Mouse (Mus musculus) hindbrain, embryonic 10.5 days (tissue): ENCODE measurements around the gene Pcbp4. TPM values are rescaled to one million over a fixed set of nuclear protein-coding genes. Genes with fewer than 3 reads are reported as not detected.

Experiments
- DNase-seq: peaks from one replicate; pipeline ENCODE4 v3.0.0-alpha.2; 2017; ENCODE audit warnings: low spot score
- H3K27ac ChIP-seq: fragments of 300-500 bp; sonication (generic); 2 replicates; pipeline ENCODE4 v1.5.1; 2016; ENCODE audit warnings: mild to moderate bottlenecking, moderate library complexity
- H3K27me3 ChIP-seq: fragments of 300-500 bp; sonication (generic); 2 replicates; pipeline ENCODE4 v1.6.1; 2016; ENCODE audit warnings: mild to moderate bottlenecking; ENCODE audit not compliant: poor library complexity, insufficient read depth, severe bottlenecking
- H3K36me3 ChIP-seq: fragments of 300-500 bp; sonication (generic); 2 replicates; pipeline ENCODE4 v1.6.1; 2016; ENCODE audit warnings: mild to moderate bottlenecking, moderate library complexity
- H3K4me1 ChIP-seq: fragments of 300-500 bp; sonication (generic); replicated peaks from 2 replicates; pipeline ENCODE4 v1.6.1; 2016; ENCODE audit warnings: mild to moderate bottlenecking
- H3K4me3 ChIP-seq: fragments of 300-500 bp; sonication (generic); 2 replicates; pipeline ENCODE4 v1.5.1; 2016; ENCODE audit warnings: mild to moderate bottlenecking, moderate library complexity
- H3K9me3 ChIP-seq: fragments of 300-500 bp; sonication (generic); 2 replicates; pipeline ENCODE4 v1.6.1; 2016; ENCODE audit warnings: mild to moderate bottlenecking, moderate library complexity
- WGBS: fragments of 180-500 bp; shearing (Covaris S2); methylation state at CpG from one replicate; pipeline ENCODE4 v1.1.7; 2016; 5-methylcytosine and 5-hydroxymethylcytosine counted together
- polyA plus RNA-seq: library from polyadenylated mRNA; unstranded; fragments of >200 nt; fragmentation: Nextera tagmentation; extraction: Ambion mirVana; gene quantifications from 2 replicates; pipeline ENCODE4 v1.2.1, GENCODE M21; 2016

Gene Pcbp4
- polyA plus RNA-seq, 1 experiment from 2014 or later = 430 TPM

- no peak for DNase-seq
- Histone ChIP-seq H3K9me3 (no peaks in the 10 kb centered on the region), H3K36me3 (no peaks in the 10 kb centered on the region), H3K27me3 (peaks cover 15% of the 10 kb centered on the region), H3K27ac (peak overlapping the region; percentile 82), H3K4me3 (peak overlapping the region; percentile 37), H3K4me1 (peaks cover 49% of the 10 kb centered on the region)
- WGBS = 4% methylated on average over 18 of the region's 18 CpGs
Measured at GRCm38 (mm10) chr9:106421033-106421864, 31.8 kb upstream of the Pcbp4 start.

- peak; percentile 90 for DNase-seq
- peak overlapping the region; percentile 37 for H3K4me3 ChIP-seq
- H3K27me3 ChIP-seq = peaks cover 15% of the 10 kb centered on the region
- WGBS = 0% methylated on average over 3 of the region's 3 CpGs
- H3K36me3 ChIP-seq = no peaks in the 10 kb centered on the region
- no peaks in the 10 kb centered on the region for H3K9me3 ChIP-seq
- H3K27ac ChIP-seq = peak overlapping the region; percentile 82
- H3K4me1 ChIP-seq = peaks cover 49% of the 10 kb centered on the region
Measured at GRCm38 (mm10) chr9:106421865-106422160, 31.3 kb upstream of the Pcbp4 start.

GRCm38 (mm10) chr9:106428719-106429220 is 24.3 kb upstream of the Pcbp4 start:
- H3K9me3 ChIP-seq = no peaks in the 10 kb centered on the region
- no peak for DNase-seq
- peaks cover 20% of the 10 kb centered on the region for H3K4me1 ChIP-seq
- WGBS = 23% methylated on average over 11 of the region's 11 CpGs
- H3K27ac ChIP-seq = peak overlapping the region; percentile 97
- no peaks in the 10 kb centered on the region for H3K27me3 ChIP-seq
- H3K4me3 ChIP-seq = peak overlapping the region; percentile 91
- peaks cover 36% of the 10 kb centered on the region for H3K36me3 ChIP-seq

DNA sequence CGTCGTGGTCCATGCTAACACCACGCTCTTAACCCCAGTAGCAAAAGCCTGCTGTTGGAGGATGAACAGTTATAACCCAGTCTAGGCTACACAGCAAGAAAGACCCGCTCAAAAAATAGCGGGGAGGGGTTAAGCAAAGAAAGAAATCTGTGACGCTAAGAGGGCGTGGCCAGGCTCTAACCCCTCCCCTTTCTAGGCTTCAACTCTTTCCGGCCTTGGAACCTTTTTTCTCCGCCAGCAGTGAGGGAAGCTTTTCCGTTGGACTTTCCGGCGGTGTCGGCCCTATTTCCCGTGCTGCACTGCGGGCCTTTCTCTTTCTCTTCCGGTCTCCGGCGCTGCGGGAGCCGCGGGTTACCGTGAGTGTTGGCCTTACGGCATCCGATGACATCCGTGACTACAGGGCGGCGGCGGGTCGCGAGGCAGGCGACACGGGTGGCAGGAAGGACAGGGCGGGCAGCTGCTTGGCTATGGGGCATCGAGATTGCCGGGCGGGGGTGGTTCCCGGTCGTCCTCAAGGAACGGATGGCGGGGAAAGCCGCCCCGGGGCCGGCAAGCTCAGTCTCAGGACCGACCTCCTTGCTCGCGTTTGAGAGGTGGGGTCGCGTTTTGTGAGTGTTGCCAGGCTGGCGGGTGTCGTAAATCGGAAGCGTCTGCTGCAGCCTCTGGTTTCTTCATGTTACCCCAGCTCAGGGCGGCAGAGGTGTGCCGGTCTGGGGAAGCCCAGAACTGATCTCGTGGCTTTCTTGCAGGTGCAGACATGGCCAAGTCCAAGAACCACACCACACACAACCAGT is 23.7 kb upstream of the Pcbp4 start, which contains the start of gene Rpl29:
Gene Rpl29 (plus strand): TSS at position 234 of the 794 bp plus-strand sequence.
- H3K4me3 ChIP-seq = peak within 1 kb of the TSS; percentile 91
- H3K27me3 ChIP-seq = no peaks in the 10 kb centered on the region
- H3K4me1 ChIP-seq = peaks cover 20% of the 10 kb centered on the region
- under 1% methylated on average over 55 of the region's 55 CpGs for WGBS
- H3K36me3 ChIP-seq = peaks cover 43% of the 10 kb centered on the region
- H3K27ac ChIP-seq = peak within 1 kb of the TSS; percentile 97
- H3K9me3 ChIP-seq = no peaks in the 10 kb centered on the region
- DNase-seq = peak; percentile 95

DNA sequence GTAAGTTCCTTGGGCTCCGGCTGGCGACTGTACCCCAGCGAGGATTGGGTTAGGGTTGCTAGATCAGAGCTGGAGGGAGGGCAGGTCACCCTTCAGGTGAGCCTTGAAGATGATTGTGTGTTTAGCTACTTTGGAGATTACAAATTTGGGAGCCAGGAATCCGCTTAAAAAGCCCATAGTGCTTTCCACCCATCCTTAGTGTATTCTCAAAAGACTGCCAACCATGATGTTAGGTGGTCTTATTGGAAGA is 23.2 kb upstream of the Pcbp4 start:
- peak overlapping the region; percentile 97 for H3K27ac ChIP-seq
- H3K9me3 ChIP-seq = no peaks in the 10 kb centered on the region
- no peak for DNase-seq
- 7% methylated on average over 4 of the region's 4 CpGs for WGBS
- peaks cover 48% of the 10 kb centered on the region for H3K36me3 ChIP-seq
- H3K4me1 ChIP-seq = peaks cover 25% of the 10 kb centered on the region
- H3K4me3 ChIP-seq = peak overlapping the region; percentile 91
- H3K27me3 ChIP-seq = no peaks in the 10 kb centered on the region

GRCm38 (mm10) chr9:106433389-106433788 is 19.7 kb upstream of the Pcbp4 start:
- H3K36me3 ChIP-seq = peaks cover 56% of the 10 kb centered on the region
- H3K9me3 ChIP-seq = no peaks in the 10 kb centered on the region
- no peaks in the 10 kb centered on the region for H3K27me3 ChIP-seq
- no peak for DNase-seq
- no peak overlapping the region for H3K4me3 ChIP-seq
- H3K4me1 ChIP-seq = peaks cover 47% of the 10 kb centered on the region
- WGBS = 80% methylated on average over 7 of the region's 7 CpGs
- H3K27ac ChIP-seq = peak overlapping the region; percentile 29; the same call in 1 of the 2 replicates

GRCm38 (mm10) chr9:106436566-106436965 is 16.5 kb upstream of the Pcbp4 start:
- WGBS = 86% methylated on average over 9 of the region's 9 CpGs
- Histone ChIP-seq H3K27ac (no peak overlapping the region), H3K4me1 (peaks cover 38% of the 10 kb centered on the region), H3K36me3 (peaks cover 42% of the 10 kb centered on the region), H3K27me3 (no peaks in the 10 kb centered on the region), H3K4me3 (no peak overlapping the region), H3K9me3 (no peaks in the 10 kb centered on the region)
- no peak for DNase-seq

DNA sequence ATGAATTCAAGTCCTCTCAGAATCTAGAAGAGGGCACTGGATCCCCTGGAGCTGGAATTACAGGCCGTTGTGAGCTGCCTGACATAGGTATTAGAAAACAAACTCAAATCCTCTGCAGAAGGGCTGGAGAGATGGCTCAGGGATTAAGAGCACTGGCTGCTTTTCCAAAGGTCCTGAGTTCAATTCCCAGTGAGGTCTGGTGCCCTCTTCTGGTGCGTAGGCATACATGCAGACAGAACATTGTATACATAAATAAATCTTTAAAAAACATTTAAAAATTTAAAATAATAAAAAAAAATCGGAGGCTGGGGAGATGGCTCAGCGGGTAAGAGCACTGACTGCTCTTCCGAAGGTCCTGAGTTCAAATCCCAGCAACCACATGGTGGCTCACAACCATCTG is 10.4 kb upstream of the Pcbp4 start:
- 79% methylated on average over 5 of the region's 5 CpGs for WGBS
- H3K4me1 ChIP-seq = peaks cover 44% of the 10 kb centered on the region
- DNase-seq = no peak
- no peak overlapping the region for H3K27ac ChIP-seq
- no peaks in the 10 kb centered on the region for H3K9me3 ChIP-seq
- no peaks in the 10 kb centered on the region for H3K36me3 ChIP-seq
- no peak overlapping the region for H3K4me3 ChIP-seq
- H3K27me3 ChIP-seq = no peaks in the 10 kb centered on the region

DNA sequence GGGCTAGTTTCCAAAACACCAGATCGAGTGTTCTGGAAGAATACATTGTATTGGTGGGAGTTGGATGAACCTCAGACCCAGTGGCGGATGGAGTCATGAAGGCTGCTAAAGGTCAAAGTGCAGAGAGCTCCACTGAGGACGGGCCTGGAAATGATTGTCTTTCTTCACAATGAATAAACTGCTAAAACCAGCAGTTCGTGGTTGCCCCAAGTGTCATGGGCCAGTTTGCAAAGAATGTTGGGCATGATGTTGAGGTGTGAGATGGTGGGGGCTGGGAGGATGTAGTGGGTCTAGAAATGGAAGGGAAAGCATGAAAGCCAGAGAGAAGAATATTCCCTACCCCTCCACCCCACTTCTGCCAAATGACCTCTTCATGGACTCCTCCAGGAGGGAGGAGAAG is 8.3 kb upstream of the Pcbp4 start:
- Histone ChIP-seq H3K36me3 (no peaks in the 10 kb centered on the region), H3K4me3 (no peak overlapping the region), H3K27me3 (peaks cover 2% of the 10 kb centered on the region; the same call in 1 of the 2 replicates), H3K9me3 (no peaks in the 10 kb centered on the region), H3K4me1 (peaks cover 51% of the 10 kb centered on the region), H3K27ac (no peak overlapping the region)
- DNase-seq = no peak
- WGBS = 53% methylated on average over 4 of the region's 4 CpGs

DNA sequence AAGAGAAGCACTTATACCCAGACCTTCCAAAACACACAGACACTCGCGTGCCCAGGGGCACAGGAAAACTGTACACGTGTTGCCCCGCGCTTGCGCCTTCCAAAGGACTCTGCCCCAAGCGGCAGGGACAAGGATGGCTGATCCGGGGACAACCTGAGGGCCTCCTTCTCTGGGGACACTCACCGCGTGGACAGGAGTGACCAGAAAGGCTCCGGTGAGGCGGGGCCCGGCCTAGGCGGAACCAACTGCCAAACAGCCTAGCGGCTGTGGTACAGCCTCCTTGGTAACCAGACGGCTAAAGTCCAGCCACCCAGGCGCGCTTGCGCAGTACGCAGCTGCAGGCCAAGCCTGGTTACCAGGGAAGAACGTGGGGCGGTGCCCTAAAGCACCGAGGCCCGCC is 5.7 kb upstream of the Pcbp4 start, which contains the start of the genes Abhd14b and Abhd14a:
Gene Abhd14b (plus strand): TSS at position 112 of the 400 bp plus-strand sequence.
Gene Abhd14a (minus strand): TSS at position 331 of the 400 bp plus-strand sequence.
- Histone ChIP-seq H3K36me3 (no peaks in the 10 kb centered on the region), H3K27ac (peak within 1 kb of the TSS; percentile 88), H3K9me3 (no peaks in the 10 kb centered on the region), H3K4me3 (peak within 1 kb of the TSS; percentile 63), H3K4me1 (peaks cover 76% of the 10 kb centered on the region), H3K27me3 (peaks cover 4% of the 10 kb centered on the region; the same call in 1 of the 2 replicates)
- DNase-seq = peak; percentile 94
- WGBS = under 1% methylated on average over 24 of the region's 24 CpGs

DNA sequence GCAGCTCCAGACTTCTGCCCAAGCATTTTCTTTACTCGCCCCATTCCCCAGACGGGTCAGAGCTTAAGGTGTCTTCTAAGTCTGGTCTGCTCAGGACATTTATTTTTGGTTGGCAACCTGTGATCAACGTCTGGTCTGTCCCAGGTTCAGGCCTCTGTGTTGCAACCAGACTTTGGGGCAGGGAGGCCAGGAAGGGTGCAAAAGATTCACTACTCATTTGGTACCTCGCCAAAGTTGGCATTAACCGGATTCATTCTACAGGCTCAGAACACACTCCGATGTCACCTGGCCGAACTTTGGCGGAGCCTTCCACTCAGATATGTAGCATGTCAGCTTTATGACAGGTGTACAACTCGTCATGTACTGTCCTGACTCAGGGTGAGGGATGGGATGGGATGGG is 5.1 kb upstream of the Pcbp4 start:
- H3K4me3 ChIP-seq = peak overlapping the region; percentile 63
- peak overlapping the region; percentile 88 for H3K27ac ChIP-seq

GRCm38 (mm10) chr9:106448498-106449031 is 4.5 kb upstream of the Pcbp4 start:
- DNase-seq = peak; percentile 71
- peaks cover 86% of the 10 kb centered on the region for H3K4me1 ChIP-seq
- peak overlapping the region; percentile 88 for H3K27ac ChIP-seq
- H3K9me3 ChIP-seq = no peaks in the 10 kb centered on the region
- H3K4me3 ChIP-seq = peak overlapping the region; percentile 63
- 1% methylated on average over 23 of the region's 23 CpGs for WGBS
- no peaks in the 10 kb centered on the region for H3K36me3 ChIP-seq
- peaks cover 4% of the 10 kb centered on the region; the same call in 1 of the 2 replicates for H3K27me3 ChIP-seq

More for the DNA sequence above, 5.1 kb upstream of the Pcbp4 start:
- no peak for DNase-seq
- H3K4me1 ChIP-seq = peaks cover 82% of the 10 kb centered on the region
- H3K27me3 ChIP-seq = peaks cover 4% of the 10 kb centered on the region; the same call in 1 of the 2 replicates
- 39% methylated on average over 9 of the region's 9 CpGs for WGBS
- H3K9me3 ChIP-seq = no peaks in the 10 kb centered on the region
- H3K36me3 ChIP-seq = no peaks in the 10 kb centered on the region
